Mouse (Mus musculus) liver, embryonic 14.5 days (tissue): ENCODE data around the gene Tceal5. TPM values are rescaled to one million over a fixed set of nuclear protein-coding genes. Genes with fewer than 3 reads are reported as not detected.

Source experiments
- ATAC-seq: fragments of 200-750 bp; cut with Nextera tagmentation; 2 replicates; pipeline ENCODE4 v1.8.0; 2017; ENCODE audit warnings: moderate number of reproducible peaks, mild to moderate bottlenecking, moderate library complexity; ENCODE audit not compliant: insufficient read depth
- DNase-seq, 3 experiments: peaks; one replicate each; pipeline ENCODE4 v3.0.0-alpha.2; 2012 to 2013; ENCODE audit warnings: low read depth in 3 of 3, low spot score in 3 of 3
- H3K27ac ChIP-seq: fragments of 300-500 bp; sonication (generic); 2 replicates; pipeline ENCODE4 v1.5.1; 2014; ENCODE audit warnings: moderate library complexity, mild to moderate bottlenecking, control low read depth, inconsistent platforms
- H3K27me3 ChIP-seq: fragments of 300-500 bp; sonication (generic); 2 replicates; pipeline ENCODE4 v1.6.1; 2014; ENCODE audit warnings: mild to moderate bottlenecking, low read length, moderate library complexity; ENCODE audit not compliant: control insufficient read depth, insufficient read depth
- H3K36me3 ChIP-seq: fragments of 300-500 bp; sonication (generic); replicated peaks from 2 replicates; pipeline ENCODE4 v1.6.1; 2014; ENCODE audit warnings: low read depth; ENCODE audit not compliant: control insufficient read depth, insufficient read depth
- H3K4me1 ChIP-seq, 2 experiments: fragments of 200-500 bp in 1 of 2; fragments of 300-500 bp in 1 of 2; sonication (generic) in 1 of 2; replicated peaks; 2 replicates each; pipeline ENCODE4 v1.6.1; 2012 to 2014; ENCODE audit warnings: antibody characterized with exemption in 1 of 2, inconsistent platforms in 1 of 2, low read length in 1 of 2; ENCODE audit not compliant: control insufficient read depth in 2 of 2, insufficient read depth in 2 of 2
- H3K4me2 ChIP-seq: fragments of 300-500 bp; sonication (generic); 2 replicates; pipeline ENCODE4 v1.6.1; 2014; ENCODE audit warnings: low read depth, mild to moderate bottlenecking, control low read depth, moderate library complexity
- H3K4me3 ChIP-seq, 2 experiments: fragments of 200-500 bp in 1 of 2; fragments of 300-500 bp in 1 of 2; sonication (generic) in 1 of 2; 2 replicates each; pipeline ENCODE4 v1.5.1; 2012 to 2014; ENCODE audit warnings: low read depth in 2 of 2, low read length in 2 of 2, mild to moderate bottlenecking in 2 of 2, control low read depth in 1 of 2, inconsistent platforms in 1 of 2, moderate library complexity in 1 of 2; ENCODE audit not compliant: insufficient read depth in 1 of 2
- H3K9ac ChIP-seq: fragments of 300-500 bp; sonication (generic); replicated peaks from 2 replicates; pipeline ENCODE4 v1.6.1; 2014; ENCODE audit warnings: mild to moderate bottlenecking, control low read depth, moderate library complexity
- H3K9me3 ChIP-seq: fragments of 300-500 bp; sonication (generic); 2 replicates; pipeline ENCODE4 v1.6.1; 2016; ENCODE audit warnings: low read length, mixed read lengths; ENCODE audit not compliant: control insufficient read depth
- CTCF ChIP-seq: IDR thresholded peaks from 2 replicates; pipeline ENCODE4 v1.5.1; 2016; ENCODE audit warnings: antibody characterized with exemption, low read depth, control low read depth
- EP300 ChIP-seq: IDR thresholded peaks from 2 replicates; pipeline ENCODE4 v1.6.1; 2016; ENCODE audit warnings: antibody characterized with exemption, low read depth
- WGBS: fragments of 180-500 bp; shearing (Covaris S2); extraction: QIAGEN DNeasy Blood & Tissue Kit; methylation state at CpG from one replicate; pipeline ENCODE4 v1.1.7; 2014; ENCODE audit not compliant: insufficient replicate concordance; 5-methylcytosine and 5-hydroxymethylcytosine counted together
- polyA plus RNA-seq, 2 experiments: library from polyadenylated mRNA; depleted of rRNA in 1 of 2; stranded (reverse) in 1 of 2; unstranded in 1 of 2; fragments of >200 nt; fragmentation: Nextera tagmentation in 1 of 2; extraction: Ambion mirVana in 1 of 2; gene quantifications; 2 replicates each; pipeline versions ENCODE4 v1.2.1 to v1.2.3; 2012 to 2014

The Tceal5 gene
- polyA plus RNA-seq (2012; rRNA removed), result 6.4 and 13.8 TPM in 2 replicates
- 2.9 and 4.0 TPM in 2 replicates for polyA plus RNA-seq (2014; fragmentation: Nextera tagmentation; extraction: Ambion mirVana)

GRCm38 (mm10) chrX:136203664-136204066 lies at the start of gene Tceal5:
Gene Tceal5, minus strand, starts transcription at chrX:136203876.
- Histone ChIP-seq H3K9me3 (no peaks in the 10 kb centered on the region), H3K9ac (no peak within 1 kb of the TSS), H3K4me3 (peak within 1 kb of the TSS; percentile 31 to 53), H3K27me3 (no peaks in the 10 kb centered on the region), H3K36me3 (no peaks in the 10 kb centered on the region), H3K4me2 (peak within 1 kb of the TSS; percentile 27), H3K27ac (no peak within 1 kb of the TSS), H3K4me1 (no peaks in the 10 kb centered on the region)
- WGBS, result 9% methylated on average over 9 of the region's 9 CpGs
- DNase-seq, result no peak
- peak; percentile 45; the same call in 1 of the 2 replicates for ATAC-seq
- no peak for TF ChIP-seq EP300
- TF ChIP-seq CTCF, result no peak

GRCm38 (mm10) chrX:136252023-136252729 lies 48.5 kb upstream of the Tceal5 start:
- ATAC-seq, result peak; percentile 87

GRCm38 (mm10) chrX:136249671-136250070 lies 46.0 kb upstream of the Tceal5 start:
- ATAC-seq, result no peak
- TF ChIP-seq EP300, result no peak
- no peak overlapping the region for H3K9ac ChIP-seq

More at GRCm38 (mm10) chrX:136252023-136252729, 48.5 kb upstream of the Tceal5 start:
- peak in 1 of 3 experiments; percentile 14 for DNase-seq
- 25% methylated on average over 6 of the region's 6 CpGs for WGBS
- no peaks in the 10 kb centered on the region for H3K36me3 ChIP-seq
- H3K4me1 ChIP-seq, result peaks cover 0 to 9% of the 10 kb centered on the region in 2 experiments; a peak in 2 of 4 replicates
- no peaks in the 10 kb centered on the region for H3K9me3 ChIP-seq
- H3K27me3 ChIP-seq, result no peaks in the 10 kb centered on the region
- no peak overlapping the region for H3K4me3 ChIP-seq
- TF ChIP-seq EP300 (peak; percentile 45; the same call in 1 of the 2 replicates), CTCF (no peak)
- H3K9ac ChIP-seq, result no peak overlapping the region
- H3K4me2 ChIP-seq, result peak overlapping the region; percentile 29
- H3K27ac ChIP-seq, result no peak overlapping the region

GRCm38 (mm10) chrX:136248811-136249210 lies 45.1 kb upstream of the Tceal5 start:
- TF ChIP-seq CTCF, result no peak
- TF ChIP-seq EP300, result no peak
- Histone ChIP-seq H3K4me1 (peaks cover 0 to 9% of the 10 kb centered on the region in 2 experiments; a peak in 2 of 4 replicates), H3K36me3 (no peaks in the 10 kb centered on the region), H3K27ac (no peak overlapping the region), H3K9me3 (no peaks in the 10 kb centered on the region), H3K27me3 (no peaks in the 10 kb centered on the region), H3K9ac (no peak overlapping the region), H3K4me3 (no peak overlapping the region), H3K4me2 (no peak overlapping the region)
- DNase-seq (no peak), ATAC-seq (no peak)
- 75% methylated on average over 6 of the region's 6 CpGs for WGBS

More at GRCm38 (mm10) chrX:136249671-136250070, 46.0 kb upstream of the Tceal5 start:
- DNase-seq, result no peak
- peaks cover 0 to 9% of the 10 kb centered on the region in 2 experiments; a peak in 2 of 4 replicates for H3K4me1 ChIP-seq
- no peak overlapping the region for H3K4me3 ChIP-seq
- no peaks in the 10 kb centered on the region for H3K36me3 ChIP-seq
- no peaks in the 10 kb centered on the region for H3K9me3 ChIP-seq
- no peak overlapping the region for H3K4me2 ChIP-seq
- H3K27me3 ChIP-seq, result no peaks in the 10 kb centered on the region
- no peak overlapping the region for H3K27ac ChIP-seq
- 64% methylated on average over 7 of the region's 7 CpGs for WGBS

- Histone ChIP-seq H3K27me3 (no peaks in the 10 kb centered on the region), H3K9me3 (no peaks in the 10 kb centered on the region), H3K27ac (peak overlapping the region; percentile 35; the same call in 1 of the 2 replicates), H3K36me3 (no peaks in the 10 kb centered on the region), H3K4me2 (peak overlapping the region; percentile 76), H3K4me3 (peak overlapping the region; percentile 70 to 93), H3K4me1 (no peaks in the 10 kb centered on the region), H3K9ac (peak overlapping the region; percentile 68)
- ATAC-seq (peak; percentile 68), DNase-seq (no peak)
- no peak for TF ChIP-seq CTCF
- TF ChIP-seq EP300, result no peak
- WGBS, result 21% methylated on average over 15 of the region's 15 CpGs
Observed at GRCm38 (mm10) chrX:136245521-136246071, 41.9 kb upstream of the Tceal5 start.
